Comparison of ENCODE assay signal across 26 mouse cellular contexts in genomic region chr13:95844950-95845349, GRCm38 (mm10). TPM values are rescaled to one million over a fixed set of nuclear protein-coding genes. Genes with fewer than 3 reads are reported as not detected.
DNase-seq lines count a peak whose midpoint lies in the region; ATAC-seq and TF ChIP-seq lines count a peak whose summit lies in the region.
"Had no signal": no experiment of that assay in that cellular context is flagged by ENCODE, and none has a peak within 500 bp of the region (broad histone marks: within the 10 kb centered on the region; RNA-seq: fewer than 3 reads in every experiment).

No protein-coding gene starts in this region.

- H3K4me1 ChIP-seq in liver, postnatal 0 days (ENCODE audit: insufficient read depth), result peaks cover 25% of the 10 kb centered on the region
- H3K4me1 ChIP-seq in liver, embryonic 11.5 days (replicated peaks; ENCODE audit: control insufficient read depth, insufficient read depth, low read length), result no peaks in the 10 kb centered on the region; the same call in 1 of the 2 replicates
- peaks cover 68% of the 10 kb centered on the region for H3K4me1 ChIP-seq in bone marrow macrophage, adult 2 months (ENCODE audit: control insufficient read depth, insufficient read depth, low read length)
- H3K4me1 ChIP-seq in small intestine, adult 2 months (ENCODE audit: control insufficient read depth, insufficient read depth, insufficient read length, low read length), result peaks cover 23% of the 10 kb centered on the region; the same call in 1 of the 2 replicates
- peaks cover 5% of the 10 kb centered on the region; the same call in 1 of the 2 replicates for H3K4me1 ChIP-seq in forebrain, embryonic 11.5 days (replicated peaks; ENCODE audit: control insufficient read depth, insufficient read depth, low read length)

- no peak overlapping the region for H3K9ac ChIP-seq in liver, postnatal 0 days (replicated peaks)
- no peak overlapping the region for H3K9ac ChIP-seq in liver, embryonic 11.5 days (ENCODE audit: low read depth, low read length)
- H3K9ac ChIP-seq in forebrain, embryonic 11.5 days (ENCODE audit: low read length), result no peak overlapping the region
- H3K9ac ChIP-seq: embryonic facial prominence, embryonic 13.5 days; forebrain, embryonic 13.5 days; hindbrain, embryonic 12.5 days; hindbrain, embryonic 15.5 days had no signal

- H3K4me2 ChIP-seq in liver, postnatal 0 days (ENCODE audit: low read depth, low read length), result no peak overlapping the region
- no peak overlapping the region for H3K4me2 ChIP-seq in liver, embryonic 11.5 days
- no peak overlapping the region for H3K4me2 ChIP-seq in forebrain, embryonic 11.5 days (ENCODE audit: low read depth, low read length, severe bottlenecking)
- H3K4me2 ChIP-seq: embryonic facial prominence, embryonic 13.5 days; forebrain, embryonic 13.5 days; heart, embryonic 11.5 days; hindbrain, embryonic 12.5 days; hindbrain, embryonic 15.5 days had no signal

- DNase-seq in liver, postnatal 0 days, result no peak
- no peak for DNase-seq in liver, embryonic 11.5 days (ENCODE audit: low spot score)
- no peak for DNase-seq in forebrain, embryonic 11.5 days (ENCODE audit: low spot score)
- no peak for DNase-seq in neural tube, embryonic 10.5 days (ENCODE audit: extremely low spot score, low spot score)
- DNase-seq: adrenal gland, postnatal 10 days; adrenal gland, postnatal 36 days; cerebellum, adult 11 months; cerebellum, adult 2 months; cerebellum, adult 9-11 months; cerebellum, postnatal 25 days; embryo, embryonic 11 days; gastrocnemius, postnatal 10 days; gastrocnemius, postnatal 36 days; heart, adult 11 months had no signal

- peak; percentile 21; the same call in 1 of the 2 replicates for TF ChIP-seq EP300 in liver, postnatal 0 days (IDR thresholded peaks at IDR 0.05; ENCODE audit: low read depth)

- H3K4me3 ChIP-seq in liver, postnatal 0 days (ENCODE audit: low read depth, low read length), result no peak overlapping the region
- no peak overlapping the region for H3K4me3 ChIP-seq in liver, embryonic 11.5 days (ENCODE audit: low read depth, low read length)
- no peak overlapping the region for H3K4me3 ChIP-seq in bone marrow macrophage, adult 2 months (ENCODE audit: insufficient read depth, low read length)
- no peak overlapping the region for H3K4me3 ChIP-seq in macrophage (ENCODE audit: inconsistent target)
- H3K4me3 ChIP-seq in small intestine, adult 2 months (ENCODE audit: low read depth, low read length), result no peak overlapping the region
- H3K4me3 ChIP-seq in forebrain, embryonic 11.5 days (ENCODE audit: low read depth, low read length), result no peak overlapping the region
- H3K4me3 ChIP-seq: embryonic facial prominence, embryonic 10.5 days; embryonic facial prominence, embryonic 13.5 days; erythroblast, embryonic 14.5 days; forebrain, embryonic 13.5 days; hindbrain, embryonic 12.5 days; hindbrain, embryonic 15.5 days had no signal

- no peaks in the 10 kb centered on the region for H3K27me3 ChIP-seq in liver, postnatal 0 days (ENCODE audit: insufficient read depth, low read length)
- H3K27me3 ChIP-seq in liver, embryonic 11.5 days (replicated peaks; ENCODE audit: control insufficient read depth, insufficient read depth, low read length), result no peaks in the 10 kb centered on the region
- H3K27me3 ChIP-seq in small intestine, adult 2 months (ENCODE audit: control insufficient read depth, insufficient read depth, low read length), result no peaks in the 10 kb centered on the region
- no peaks in the 10 kb centered on the region for H3K27me3 ChIP-seq in forebrain, embryonic 11.5 days (ENCODE audit: control insufficient read depth, insufficient read depth, low read length)
- H3K27me3 ChIP-seq: embryonic facial prominence, embryonic 13.5 days; forebrain, embryonic 13.5 days; hindbrain, embryonic 12.5 days; hindbrain, embryonic 15.5 days had no signal

- TF ChIP-seq CTCF in liver, postnatal 0 days (IDR thresholded peaks at IDR 0.05; ENCODE audit: low read depth), result no peak
- TF ChIP-seq CTCF in bone marrow macrophage, adult 2 months (IDR thresholded peaks at IDR 0.05; ENCODE audit: low read depth, low read length), result no peak
- TF ChIP-seq CTCF in small intestine, adult 2 months (IDR thresholded peaks at IDR 0.05; ENCODE audit: extremely low read depth, insufficient read length, insufficient replicate concordance, low read depth, low read length), result no peak

- ATAC-seq in liver, postnatal 0 days, result no peak
- no peak for ATAC-seq in liver, embryonic 11.5 days (replicated peaks; ENCODE audit: low FRiP score)
- ATAC-seq in forebrain, embryonic 11.5 days (replicated peaks; ENCODE audit: low FRiP score), result no peak
- ATAC-seq: CD4-positive, CD25-positive, alpha-beta regulatory T cell, adult 4 months; forebrain, embryonic 13.5 days; forebrain, embryonic 16.5 days had no signal

- no peaks in the 10 kb centered on the region for H3K9me3 ChIP-seq in liver, postnatal 0 days (ENCODE audit: low read length)
- no peaks in the 10 kb centered on the region for H3K9me3 ChIP-seq in liver, embryonic 11.5 days (ENCODE audit: control insufficient read depth, low read length)
- no peaks in the 10 kb centered on the region for H3K9me3 ChIP-seq in forebrain, embryonic 11.5 days (ENCODE audit: control insufficient read depth, low read length)
- H3K9me3 ChIP-seq: embryonic facial prominence, embryonic 10.5 days; embryonic facial prominence, embryonic 13.5 days; forebrain, embryonic 13.5 days; hindbrain, embryonic 12.5 days; hindbrain, embryonic 15.5 days had no signal

- no peak overlapping the region for H3K27ac ChIP-seq in liver, postnatal 0 days (ENCODE audit: low read depth)
- no peak overlapping the region for H3K27ac ChIP-seq in liver, embryonic 11.5 days (ENCODE audit: low read depth, low read length)
- H3K27ac ChIP-seq in bone marrow macrophage, adult 2 months (ENCODE audit: insufficient read depth, low read depth, low read length), result peak overlapping the region; percentile 71
- H3K27ac ChIP-seq in macrophage, result peak overlapping the region; percentile 48
- H3K27ac ChIP-seq in small intestine, adult 2 months (ENCODE audit: insufficient read depth, low read depth, low read length), result 0 out of 2 replicates have a peak overlapping the region, but pooled peaks have one; percentile 14
- no peak overlapping the region for H3K27ac ChIP-seq in forebrain, embryonic 11.5 days (ENCODE audit: low read depth, low read length)
- H3K27ac ChIP-seq: embryonic facial prominence, embryonic 10.5 days; embryonic facial prominence, embryonic 13.5 days; forebrain, embryonic 13.5 days; hindbrain, embryonic 12.5 days; hindbrain, embryonic 15.5 days had no signal

- no peaks in the 10 kb centered on the region for H3K36me3 ChIP-seq in liver, postnatal 0 days (replicated peaks; ENCODE audit: insufficient read depth, low read length)
- no peaks in the 10 kb centered on the region for H3K36me3 ChIP-seq in liver, embryonic 11.5 days (ENCODE audit: control insufficient read depth, insufficient read depth, low read length)
- no peaks in the 10 kb centered on the region for H3K36me3 ChIP-seq in macrophage (ENCODE audit: inconsistent target)
- H3K36me3 ChIP-seq in small intestine, adult 2 months (ENCODE audit: control insufficient read depth, insufficient read depth, low read length), result no peaks in the 10 kb centered on the region
- no peaks in the 10 kb centered on the region for H3K36me3 ChIP-seq in forebrain, embryonic 11.5 days (ENCODE audit: control insufficient read depth, insufficient read depth, low read length)
- H3K36me3 ChIP-seq: embryonic facial prominence, embryonic 10.5 days; embryonic facial prominence, embryonic 13.5 days; hindbrain, embryonic 12.5 days; hindbrain, embryonic 15.5 days had no signal

- WGBS in liver, postnatal 0 days (ENCODE audit: insufficient replicate concordance), result 67% methylated on average over 3 of the region's 3 CpGs
- WGBS in liver, embryonic 11.5 days, result 82% methylated on average over 3 of the region's 3 CpGs
- WGBS in macrophage (ENCODE audit: missing documents), result 47% methylated on average over 3 of the region's 3 CpGs
- 83% methylated on average over 3 of the region's 3 CpGs for WGBS in small intestine, adult 2 months
- 95% methylated on average over 3 of the region's 3 CpGs for WGBS in forebrain, embryonic 11.5 days

- H3K79me2 ChIP-seq in macrophage (ENCODE audit: inconsistent target), result peaks cover 76% of the 10 kb centered on the region; the same call in 1 of the 2 replicates

- no peak for TF ChIP-seq POLR2A in bone marrow macrophage, adult 2 months (IDR thresholded peaks at IDR 0.05; ENCODE audit: borderline replicate concordance, low read depth, low read length)
- no peak for TF ChIP-seq POLR2A in small intestine, adult 2 months (IDR thresholded peaks at IDR 0.05; ENCODE audit: low read depth, low read length)

RNA-seq across cellular contexts. Expression of gene Iqgap2, which starts 46.8 kb away (rescaled TPM):
- polyA plus RNA-seq in liver, postnatal 0 days (2015; fragmentation: Nextera tagmentation; extraction: Ambion mirVana), result 23.5 and 24.6 TPM in 2 replicates
- polyA plus RNA-seq in liver, embryonic 11.5 days (2014; fragmentation: Nextera tagmentation; extraction: Ambion mirVana), result 17.1 and 17.7 TPM in 2 replicates
- polyA plus RNA-seq in bone marrow macrophage, adult 2 months (2012; ENCODE audit: insufficient read depth, insufficient read length, missing spikeins), result 43.3 and 48.2 TPM in 2 replicates
- 100 to 1,000 TPM in 2 of 26 experiments, 10 to 100 TPM in 24; 22.4 to 112 (median 68.5) TPM for total RNA-seq in macrophage (2018; cell fraction: chromatin; rRNA removed)
- total RNA-seq in macrophage (2018; cell fraction: cytosol; rRNA removed), result 10 to 100 TPM; 24.6 to 68.2 (median 47.0) TPM
- total RNA-seq in macrophage (2018; cell fraction: nucleus; rRNA removed), result 10 to 100 TPM; 35.0 to 80.6 (median 53.5) TPM
- 34.1 to 70.8 TPM (median 49.3 TPM) in 3 replicates for polyA plus RNA-seq in macrophage (2018)
- 16.3 and 44.1 TPM in 2 replicates for polyA plus RNA-seq in small intestine, adult 2 months (2012; rRNA removed)
- polyA plus RNA-seq in forebrain, embryonic 11.5 days (2014; fragmentation: Nextera tagmentation; extraction: Ambion mirVana), result 19.8 and 20.1 TPM in 2 replicates

Comparison
In these comparisons a context has a peak if more than half of its experiments do, and no peak if none do; other contexts are left out.
1. H3K27ac ChIP-seq: peak in bone marrow macrophage, adult 2 months (single experiment), macrophage (single experiment) and small intestine, adult 2 months (single experiment); none in liver, postnatal 0 days (single experiment), liver, embryonic 11.5 days (single experiment) and forebrain, embryonic 11.5 days (single experiment).